Mouse (Mus musculus): ENCODE data around the gene Ppp2r1b.

Gene Ppp2r1b

DNA sequence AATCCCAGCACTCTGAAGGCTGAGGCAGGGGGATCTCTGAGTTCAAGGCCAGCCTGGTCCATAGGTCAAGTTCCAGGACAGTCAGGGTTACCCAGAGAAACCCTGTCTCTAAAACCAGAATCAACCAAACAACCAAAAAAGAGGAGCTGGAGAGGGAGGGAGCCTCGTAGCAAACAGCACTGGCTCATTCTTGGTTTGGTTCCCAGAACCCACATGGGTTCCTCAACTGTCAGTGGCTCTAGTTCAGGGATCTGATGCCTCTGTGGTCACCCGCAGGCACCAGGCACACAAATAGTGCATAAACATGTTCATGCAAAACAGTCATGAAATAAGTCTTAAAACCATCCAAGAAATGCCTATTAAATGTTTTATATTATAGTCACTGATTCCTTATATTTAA is 23.1 kb downstream of the Ppp2r1b start:
- no peak for DNase-seq (ENCODE audit: low spot score)

DNA sequence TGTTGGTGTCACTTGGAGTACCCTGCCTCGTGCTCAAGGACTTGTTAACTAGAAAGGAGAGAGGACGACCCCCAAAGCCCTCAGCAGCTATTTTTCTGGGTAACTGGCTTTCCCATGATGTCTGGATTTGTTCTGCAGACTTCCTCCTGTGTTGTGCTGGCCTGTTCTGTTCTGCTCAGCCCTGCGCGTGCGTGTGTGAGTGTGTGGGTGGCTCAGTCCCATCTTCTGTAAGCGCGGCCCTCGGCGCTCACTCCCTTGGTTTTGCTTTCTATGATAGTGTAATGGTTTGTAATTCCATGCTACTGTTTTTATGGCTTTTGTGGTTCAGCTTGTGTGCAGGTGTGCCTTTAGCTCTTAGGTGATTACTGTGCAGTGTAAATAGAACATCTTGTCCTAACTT is 28.1 kb downstream of the Ppp2r1b start:
- DNase-seq (ENCODE audit: low spot score), result no peak

DNA sequence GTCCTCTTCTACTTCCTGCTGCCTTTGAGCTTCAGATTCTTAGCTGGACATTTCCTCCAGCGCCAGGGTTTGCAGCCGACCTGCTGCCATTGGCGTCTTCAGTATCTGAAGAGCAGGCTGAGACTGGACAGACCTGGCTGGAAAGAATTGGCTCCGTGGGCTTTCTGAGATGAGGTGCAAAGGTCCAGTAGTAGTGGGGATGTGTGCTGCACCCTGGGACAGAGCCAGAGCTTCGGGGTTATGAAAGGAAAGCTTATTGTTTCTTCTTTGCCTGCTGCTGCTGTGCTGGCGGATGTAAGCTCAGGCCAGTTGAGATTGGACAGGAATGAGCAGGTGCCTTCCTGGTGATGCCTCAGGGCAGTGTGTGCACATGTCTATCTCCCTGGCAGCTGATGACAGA is 28.9 kb downstream of the Ppp2r1b start:
- no peak for DNase-seq (ENCODE audit: low spot score)

DNA sequence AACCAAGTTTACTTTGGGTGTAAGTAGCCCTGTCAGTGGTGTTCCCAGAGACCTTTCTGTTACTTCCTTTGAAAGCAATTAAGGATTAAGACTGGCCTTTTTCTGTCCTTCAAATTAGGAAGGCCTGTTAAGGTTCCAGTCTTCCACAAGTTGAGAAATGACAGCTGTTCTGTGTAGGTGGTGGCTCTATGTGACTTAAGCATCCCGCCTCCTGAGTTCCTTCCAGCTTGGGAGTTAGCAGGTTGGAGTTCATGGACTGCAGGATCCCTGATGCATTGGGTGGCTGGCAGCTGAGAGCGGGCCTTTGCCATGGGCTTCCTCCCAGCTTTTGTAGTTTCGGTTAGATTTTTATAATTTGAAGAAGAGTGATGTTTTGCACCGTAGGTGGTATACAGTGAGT is 30.4 kb downstream of the Ppp2r1b start:
- no peak for DNase-seq (ENCODE audit: low spot score)

GRCm38 (mm10) chr9:50876287-50876686 is 31.2 kb downstream of the Ppp2r1b start:
- no peak for DNase-seq (ENCODE audit: low spot score)

DNA sequence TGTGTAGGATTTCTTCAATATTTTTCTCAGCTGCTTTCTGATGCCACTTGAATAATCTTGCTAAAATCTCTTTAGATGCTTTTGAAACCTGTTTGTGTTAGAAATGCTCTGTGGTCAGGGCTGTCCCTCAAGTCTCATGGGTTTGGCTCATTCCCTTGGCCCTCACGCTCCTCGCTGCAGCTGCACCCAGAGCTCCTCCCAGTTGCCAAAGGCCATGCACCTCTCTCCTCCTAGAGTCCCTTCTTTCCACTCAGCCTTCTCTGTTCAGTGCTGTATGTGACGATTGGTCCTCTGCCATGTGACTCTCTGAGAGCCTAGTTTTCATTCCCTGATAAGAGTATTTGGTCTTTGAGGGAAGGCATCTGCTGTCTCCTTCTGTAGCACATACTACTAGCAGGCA is 32.3 kb downstream of the Ppp2r1b start:
- no peak for DNase-seq (ENCODE audit: low spot score)

DNA sequence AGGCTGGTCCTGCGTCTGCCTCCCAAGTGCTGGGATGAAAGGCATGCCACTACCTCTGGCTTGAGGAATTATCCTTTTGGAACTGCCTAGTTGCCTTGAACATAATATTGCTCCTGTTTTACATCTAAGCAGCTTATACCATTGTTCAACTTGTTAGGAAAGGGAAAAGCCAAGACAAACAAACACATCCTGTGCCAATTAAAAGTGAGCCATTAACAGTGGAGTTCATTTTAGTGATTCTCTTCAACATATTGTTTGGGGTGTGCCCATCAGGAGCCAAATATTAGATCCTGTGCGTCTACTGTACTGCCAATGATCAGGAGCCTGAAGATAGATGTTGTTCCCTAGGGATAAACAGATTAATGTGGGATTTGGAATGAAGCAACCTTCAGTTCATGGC is 37.1 kb downstream of the Ppp2r1b start:
- DNase-seq (ENCODE audit: low spot score), result no peak

GRCm38 (mm10) chr9:50884093-50884492 is 39.0 kb downstream of the Ppp2r1b start:
- DNase-seq (ENCODE audit: low spot score), result no peak

GRCm38 (mm10) chr9:50884741-50885599 is 39.9 kb downstream of the Ppp2r1b start:
- DNase-seq (ENCODE audit: low spot score), result peak; percentile 19

- DNase-seq (ENCODE audit: low spot score), result no peak
Observed at GRCm38 (mm10) chr9:50885600-50885987, 40.5 kb downstream of the Ppp2r1b start.

DNA sequence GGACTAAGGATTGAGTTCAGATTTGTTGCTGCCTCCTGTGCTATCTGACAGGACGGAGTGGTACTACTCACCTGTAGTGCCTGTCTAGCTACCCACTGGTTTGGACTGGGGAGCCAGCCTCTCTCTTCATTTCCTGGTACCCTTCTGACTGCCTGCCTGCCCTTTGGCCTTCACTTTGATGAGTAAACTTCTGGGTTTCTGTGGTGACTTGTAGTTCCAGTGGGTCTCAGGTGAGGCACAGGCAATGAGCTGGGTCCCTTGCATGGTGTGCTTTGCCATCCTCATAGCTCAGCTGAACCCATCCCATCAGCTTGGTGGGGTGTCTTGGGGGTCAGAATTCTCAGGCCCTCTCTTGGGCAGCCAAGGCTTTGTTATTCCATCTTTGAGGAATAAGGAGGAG is 41.8 kb downstream of the Ppp2r1b start:
- no peak for DNase-seq (ENCODE audit: low spot score)

DNA sequence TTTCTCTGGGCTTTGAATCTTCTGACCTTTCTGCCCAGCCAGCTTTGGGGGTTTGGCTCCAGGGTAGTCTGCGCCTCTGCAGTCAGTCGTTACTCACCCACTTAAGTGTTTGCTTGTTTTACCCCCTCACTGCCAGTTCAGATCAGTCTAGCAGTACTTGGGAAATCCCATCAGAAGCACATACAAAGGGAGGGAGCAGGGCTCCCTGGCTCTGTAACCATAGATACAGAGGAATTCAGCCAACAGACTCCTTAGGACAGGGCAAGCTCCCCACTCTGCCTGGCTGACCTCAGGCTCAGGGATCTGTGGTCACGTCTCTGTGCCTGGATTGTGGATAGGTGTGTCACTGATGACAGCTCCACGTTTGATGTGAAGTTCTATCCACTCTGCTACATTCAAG is 42.2 kb downstream of the Ppp2r1b start:
- DNase-seq (ENCODE audit: low spot score), result no peak

- no peak for DNase-seq (ENCODE audit: low spot score)
Observed at GRCm38 (mm10) chr9:50889211-50889610, 44.1 kb downstream of the Ppp2r1b start.

DNA sequence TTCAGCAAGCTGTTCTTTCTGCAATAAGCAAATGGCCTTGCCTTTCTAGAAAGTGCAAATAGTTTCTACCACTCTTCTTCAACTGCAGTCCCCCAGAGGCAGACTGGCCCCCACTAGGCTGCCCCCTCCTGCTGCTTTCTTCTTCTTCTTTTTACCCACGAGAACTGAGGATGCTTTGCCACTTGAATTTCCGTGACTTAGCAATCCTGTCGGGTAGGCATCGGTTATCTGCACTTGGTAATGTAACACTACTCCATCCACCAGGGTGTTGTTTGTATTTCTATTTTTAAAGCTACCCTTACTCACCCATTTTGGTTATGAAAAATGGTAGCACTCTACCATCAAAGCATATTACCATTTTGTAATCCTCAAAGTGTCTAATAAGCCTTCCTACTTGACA is 44.9 kb downstream of the Ppp2r1b start:
- no peak for DNase-seq (ENCODE audit: low spot score)

- DNase-seq (ENCODE audit: low spot score), result no peak
Observed at GRCm38 (mm10) chr9:50890494-50891090, 45.5 kb downstream of the Ppp2r1b start.

DNA sequence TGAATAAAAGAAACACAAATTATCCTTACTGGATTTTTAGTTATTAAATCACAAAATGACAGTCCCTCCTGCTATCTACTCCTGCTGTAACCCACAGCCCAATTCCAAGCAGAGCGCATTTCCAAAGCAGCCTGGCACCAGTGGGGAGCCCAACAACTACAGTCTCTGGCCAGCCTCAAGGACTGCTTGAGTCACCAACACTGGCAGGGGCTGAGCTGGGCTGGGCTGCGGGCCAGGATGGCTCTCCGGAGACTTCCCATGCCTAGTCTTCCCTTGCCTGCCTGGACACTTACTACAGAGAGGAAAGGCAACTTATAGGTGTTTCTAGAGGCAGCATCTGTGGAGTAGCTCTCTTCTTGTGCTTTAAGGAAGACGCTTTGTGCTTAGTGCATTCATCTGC is 48.6 kb downstream of the Ppp2r1b start:
- no peak for DNase-seq (ENCODE audit: low spot score)

DNA sequence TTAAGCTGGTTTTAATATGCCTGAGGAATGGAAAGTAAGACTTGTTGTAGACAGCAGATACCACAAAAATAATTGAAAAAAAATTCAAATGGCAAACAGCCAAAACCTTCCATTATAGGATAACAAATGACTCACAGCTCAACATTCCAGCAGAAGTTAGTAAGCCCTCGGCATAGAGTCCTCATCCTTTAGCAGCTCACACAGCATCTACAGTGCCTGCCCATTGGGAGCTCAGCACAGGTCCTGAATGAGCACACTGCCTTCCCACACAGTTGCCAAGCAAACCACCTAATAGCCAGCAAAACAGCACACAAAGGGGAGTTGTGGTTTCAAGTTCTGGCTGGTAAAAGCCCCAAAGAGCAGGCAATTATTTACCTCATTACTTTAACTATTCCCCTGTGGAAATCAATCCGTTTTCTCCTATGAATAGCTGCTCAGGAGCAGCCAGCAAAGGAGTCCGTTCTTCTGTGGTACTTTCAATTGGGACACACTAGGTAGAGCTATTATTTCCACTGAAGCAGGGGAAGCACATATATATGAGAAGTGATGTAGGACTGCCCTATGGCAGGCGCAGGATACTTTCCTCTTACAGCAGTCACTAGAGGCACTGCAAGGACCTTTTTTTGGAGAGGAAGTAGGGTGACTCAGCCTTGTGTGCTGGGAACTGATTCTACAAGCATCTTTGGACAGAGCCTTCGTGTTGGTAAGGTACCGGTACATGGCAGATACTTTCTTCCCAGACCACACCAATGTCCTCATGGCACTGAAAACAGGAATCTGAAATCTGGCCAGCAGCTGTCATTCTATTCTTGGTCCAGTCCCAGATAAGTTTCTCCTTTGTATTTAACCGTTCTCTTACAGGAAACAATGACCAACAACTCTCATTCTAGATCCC is 55.2 kb downstream of the Ppp2r1b start:
- no peak for DNase-seq (ENCODE audit: low spot score)

DNA sequence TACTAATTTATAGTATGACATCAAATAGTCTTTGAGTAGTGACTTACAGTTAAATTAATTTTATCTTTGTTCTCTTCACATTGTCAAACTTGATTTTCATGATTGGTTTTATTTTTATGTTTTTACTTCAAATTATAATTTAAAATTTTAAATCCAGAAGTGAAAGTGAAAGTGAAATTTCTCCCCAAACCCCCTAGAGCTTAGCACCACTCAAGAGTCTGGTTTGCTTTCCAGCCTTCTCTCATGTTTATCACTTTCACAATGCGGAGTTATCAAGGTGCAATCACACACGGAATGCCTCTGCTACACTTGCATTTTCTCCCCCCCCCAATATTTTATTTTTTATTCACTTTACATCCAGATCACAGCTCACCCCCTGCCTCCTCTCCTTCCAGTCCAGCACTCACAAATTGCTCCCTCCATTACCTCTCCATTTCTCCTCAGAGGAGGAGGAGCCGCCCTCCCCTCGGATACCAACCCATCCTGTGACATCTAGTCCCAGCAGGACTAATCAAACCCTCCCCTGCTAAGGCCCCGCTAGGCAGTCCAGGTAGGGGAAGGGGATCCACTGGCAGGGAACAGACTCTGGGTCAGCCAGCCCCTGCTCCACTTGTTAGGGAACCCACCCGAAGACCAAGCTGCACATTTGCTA is 59.2 kb downstream of the Ppp2r1b start:
- no peak for DNase-seq (ENCODE audit: low spot score)

DNA sequence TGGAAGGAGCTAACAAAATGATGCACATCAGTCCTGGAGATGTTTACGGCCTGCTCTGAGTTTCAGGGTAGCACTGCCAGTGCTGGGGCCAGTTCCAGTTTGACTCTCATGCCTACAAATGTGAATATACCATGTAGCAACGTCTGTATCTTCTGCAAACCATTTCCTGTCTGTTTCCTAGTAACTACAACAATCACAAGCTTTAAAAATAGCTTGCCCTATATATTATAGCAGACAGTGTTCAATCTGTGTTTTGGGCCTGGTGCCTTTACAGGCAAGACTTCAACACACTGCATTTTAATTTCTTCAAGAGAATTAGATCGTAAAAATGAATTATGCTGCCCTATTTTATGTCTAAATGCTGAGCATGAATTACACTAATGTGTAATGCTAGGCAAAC is 60.2 kb downstream of the Ppp2r1b start:
- DNase-seq (ENCODE audit: low spot score), result no peak

- no peak for DNase-seq (ENCODE audit: low spot score)
Observed at GRCm38 (mm10) chr9:50911861-50912515, 66.9 kb downstream of the Ppp2r1b start.

DNA sequence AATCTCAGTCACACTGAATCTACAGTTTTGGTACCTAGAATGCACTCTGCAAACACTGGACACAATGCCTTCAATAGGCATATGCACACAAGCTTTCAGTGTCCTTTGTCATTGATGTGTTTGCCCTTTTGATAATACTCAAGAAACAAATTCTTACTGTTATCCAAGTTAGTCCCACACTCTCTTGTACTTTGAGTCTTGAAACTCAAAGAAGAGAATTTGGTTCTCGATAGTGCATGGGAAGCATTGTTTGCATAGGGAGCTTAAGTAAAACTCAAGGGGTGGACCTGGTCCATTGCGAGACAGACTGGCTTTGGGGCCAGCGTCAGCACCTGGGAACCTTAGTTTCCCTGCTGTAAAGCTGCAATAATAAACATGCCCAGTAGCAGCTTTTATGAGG is 73.0 kb downstream of the Ppp2r1b start:
- DNase-seq (ENCODE audit: low spot score), result no peak

GRCm38 (mm10) chr9:50919554-50919953 is 74.5 kb downstream of the Ppp2r1b start:
- DNase-seq (ENCODE audit: low spot score), result no peak
